Mouse (Mus musculus): Measurements from ENCODE around the gene Tanc2. TPM values are rescaled to one million over a fixed set of nuclear protein-coding genes. Genes with fewer than 3 reads are reported as not detected.

The Tanc2 gene
- polyA plus RNA-seq, 1 experiment: 52.1 TPM

- peak; percentile 83 for DNase-seq (ENCODE audit: low read depth)
- no peak for TF ChIP-seq POLR2A (IDR thresholded peaks at IDR 0.05; ENCODE audit: borderline replicate concordance, extremely low read depth, insufficient read depth, insufficient read length, poor library complexity, severe bottlenecking)
- TF ChIP-seq CTCF (IDR thresholded peaks at IDR 0.05; ENCODE audit: borderline replicate concordance, extremely low read depth, insufficient read depth, insufficient read length): peak; percentile 52; the same call in 1 of the 2 replicates
These were observed 354.4 kb downstream of the Tanc2 start for GRCm38 (mm10) chr11:105944126-105944621.

- DNase-seq (ENCODE audit: low read depth): peak; percentile 41
- no peak for TF ChIP-seq POLR2A (IDR thresholded peaks at IDR 0.05; ENCODE audit: borderline replicate concordance, extremely low read depth, insufficient read depth, insufficient read length, poor library complexity, severe bottlenecking)
- TF ChIP-seq CTCF (IDR thresholded peaks at IDR 0.05; ENCODE audit: borderline replicate concordance, extremely low read depth, insufficient read depth, insufficient read length): no peak
These were observed 355.2 kb downstream of the Tanc2 start for GRCm38 (mm10) chr11:105944770-105945672.

GRCm38 (mm10) chr11:105946694-105947154 lies 356.9 kb downstream of the Tanc2 start:
- TF ChIP-seq CTCF (IDR thresholded peaks at IDR 0.05; ENCODE audit: borderline replicate concordance, extremely low read depth, insufficient read depth, insufficient read length): no peak
- TF ChIP-seq POLR2A (IDR thresholded peaks at IDR 0.05; ENCODE audit: borderline replicate concordance, extremely low read depth, insufficient read depth, insufficient read length, poor library complexity, severe bottlenecking): no peak
- no peak for DNase-seq (ENCODE audit: low read depth)

- DNase-seq (ENCODE audit: low read depth): no peak
- TF ChIP-seq CTCF (IDR thresholded peaks at IDR 0.05; ENCODE audit: borderline replicate concordance, extremely low read depth, insufficient read depth, insufficient read length) (no peak), POLR2A (IDR thresholded peaks at IDR 0.05; ENCODE audit: borderline replicate concordance, extremely low read depth, insufficient read depth, insufficient read length, poor library complexity, severe bottlenecking) (no peak)
These were observed 358.5 kb downstream of the Tanc2 start for GRCm38 (mm10) chr11:105948255-105948654.

GRCm38 (mm10) chr11:105950519-105950918 lies 360.7 kb downstream of the Tanc2 start:
- TF ChIP-seq CTCF (IDR thresholded peaks at IDR 0.05; ENCODE audit: borderline replicate concordance, extremely low read depth, insufficient read depth, insufficient read length) (no peak), POLR2A (IDR thresholded peaks at IDR 0.05; ENCODE audit: borderline replicate concordance, extremely low read depth, insufficient read depth, insufficient read length, poor library complexity, severe bottlenecking) (no peak)

GRCm38 (mm10) chr11:105951601-105952044 lies 361.8 kb downstream of the Tanc2 start:
- TF ChIP-seq POLR2A (IDR thresholded peaks at IDR 0.05; ENCODE audit: borderline replicate concordance, extremely low read depth, insufficient read depth, insufficient read length, poor library complexity, severe bottlenecking) (no peak), CTCF (IDR thresholded peaks at IDR 0.05; ENCODE audit: borderline replicate concordance, extremely low read depth, insufficient read depth, insufficient read length) (no peak)

More at GRCm38 (mm10) chr11:105950519-105950918, 360.7 kb downstream of the Tanc2 start:
- DNase-seq (ENCODE audit: low read depth): no peak

GRCm38 (mm10) chr11:105952111-105952510 lies 362.3 kb downstream of the Tanc2 start:
- no peak for TF ChIP-seq POLR2A (IDR thresholded peaks at IDR 0.05; ENCODE audit: borderline replicate concordance, extremely low read depth, insufficient read depth, insufficient read length, poor library complexity, severe bottlenecking)
- TF ChIP-seq CTCF (IDR thresholded peaks at IDR 0.05; ENCODE audit: borderline replicate concordance, extremely low read depth, insufficient read depth, insufficient read length): no peak
- no peak for DNase-seq (ENCODE audit: low read depth)

More at GRCm38 (mm10) chr11:105951601-105952044, 361.8 kb downstream of the Tanc2 start:
- DNase-seq (ENCODE audit: low read depth): no peak

GRCm38 (mm10) chr11:105952911-105953386 lies 363.2 kb downstream of the Tanc2 start, which contains the start of gene Cyb561:
Gene Cyb561, minus strand, starts transcription at chr11:105953336.
- TF ChIP-seq POLR2A (IDR thresholded peaks at IDR 0.05; ENCODE audit: borderline replicate concordance, extremely low read depth, insufficient read depth, insufficient read length, poor library complexity, severe bottlenecking) (no peak), CTCF (IDR thresholded peaks at IDR 0.05; ENCODE audit: borderline replicate concordance, extremely low read depth, insufficient read depth, insufficient read length) (no peak)
- DNase-seq (ENCODE audit: low read depth): no peak

GRCm38 (mm10) chr11:105953402-105953801 lies 363.6 kb downstream of the Tanc2 start:
- no peak for DNase-seq (ENCODE audit: low read depth)
- TF ChIP-seq CTCF (IDR thresholded peaks at IDR 0.05; ENCODE audit: borderline replicate concordance, extremely low read depth, insufficient read depth, insufficient read length) (no peak), POLR2A (IDR thresholded peaks at IDR 0.05; ENCODE audit: borderline replicate concordance, extremely low read depth, insufficient read depth, insufficient read length, poor library complexity, severe bottlenecking) (no peak)

- TF ChIP-seq POLR2A (IDR thresholded peaks at IDR 0.05; ENCODE audit: borderline replicate concordance, extremely low read depth, insufficient read depth, insufficient read length, poor library complexity, severe bottlenecking) (no peak), CTCF (IDR thresholded peaks at IDR 0.05; ENCODE audit: borderline replicate concordance, extremely low read depth, insufficient read depth, insufficient read length) (no peak)
- no peak for DNase-seq (ENCODE audit: low read depth)
These were observed 366.1 kb downstream of the Tanc2 start for GRCm38 (mm10) chr11:105955815-105956430.

GRCm38 (mm10) chr11:105957501-105957900 lies 367.7 kb downstream of the Tanc2 start:
- TF ChIP-seq CTCF (IDR thresholded peaks at IDR 0.05; ENCODE audit: borderline replicate concordance, extremely low read depth, insufficient read depth, insufficient read length) (no peak), POLR2A (IDR thresholded peaks at IDR 0.05; ENCODE audit: borderline replicate concordance, extremely low read depth, insufficient read depth, insufficient read length, poor library complexity, severe bottlenecking) (no peak)

More at GRCm38 (mm10) chr11:105957501-105957900, 367.7 kb downstream of the Tanc2 start:
- DNase-seq (ENCODE audit: low read depth): no peak

Data from brain, embryonic 14.5 days (tissue).